Mouse (Mus musculus) frontal cortex, postnatal 25 days (tissue): ENCODE results near the gene Sh2b1.
"Not testable (repeated sequence)": the region's sequence is repeated elsewhere in the genome, so short reads cannot be mapped to it uniquely, and the experiment has no call there.

ENCODE experiments used
- DNase-seq, 2 experiments: peaks; one replicate each; pipeline ENCODE4 v3.0.0; 2022; ENCODE audit warnings: low spot score in 2 of 2

Gene Sh2b1

DNA sequence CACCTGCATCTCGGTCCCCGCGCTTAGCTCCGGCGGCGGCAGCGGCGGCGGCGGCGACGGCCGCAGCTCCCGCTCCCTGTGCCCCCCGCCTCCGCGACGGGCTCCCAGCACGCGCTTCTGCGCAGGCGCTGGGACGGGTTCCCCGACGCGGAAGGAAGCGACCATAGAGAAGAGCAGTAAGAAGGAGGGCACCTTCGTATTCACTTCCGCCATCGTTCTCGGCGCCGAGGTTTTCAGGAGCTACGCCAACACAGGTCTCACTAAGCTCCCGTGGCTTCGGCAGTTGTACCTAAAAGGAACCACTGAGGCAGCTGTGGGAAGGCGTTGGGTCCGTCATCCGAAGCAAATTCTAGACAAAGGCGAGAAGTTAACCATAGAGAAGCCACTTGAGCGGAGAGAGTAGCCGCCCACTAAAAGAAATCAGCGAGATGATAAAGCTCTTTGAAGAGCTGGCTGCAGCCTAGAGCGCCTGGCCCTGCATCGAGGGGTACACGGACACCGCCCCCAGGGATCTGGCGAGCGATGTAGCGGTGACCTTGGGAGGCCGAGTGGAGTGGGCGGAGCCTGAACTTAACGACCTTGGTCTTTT lies at the start of gene Sh2b1:
TSS of gene Sh2b1 (minus strand) at position 432 of the 589 bp plus-strand sequence.
- peak; percentile 77 to 81 for DNase-seq

DNA sequence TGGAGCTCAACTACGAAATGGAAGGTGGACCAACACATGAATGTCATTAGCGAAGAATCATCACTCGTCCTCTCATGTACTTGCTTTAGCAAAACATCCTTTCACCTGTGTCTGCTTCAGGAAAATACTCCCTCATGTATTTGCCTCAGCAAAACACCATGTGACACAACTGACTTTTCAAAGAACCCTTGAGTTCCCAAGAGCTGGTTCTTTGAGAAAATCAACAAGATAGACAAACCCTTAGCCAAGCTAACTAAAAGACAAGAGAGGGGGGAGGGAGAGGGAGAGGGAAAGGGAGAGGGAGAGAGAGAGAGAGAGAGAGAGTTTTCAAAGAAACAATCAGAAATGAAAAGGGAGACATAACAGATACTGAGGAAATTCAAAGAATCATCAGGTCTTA lies 48.1 kb upstream of the Sh2b1 start:
- DNase-seq: no peak

DNA sequence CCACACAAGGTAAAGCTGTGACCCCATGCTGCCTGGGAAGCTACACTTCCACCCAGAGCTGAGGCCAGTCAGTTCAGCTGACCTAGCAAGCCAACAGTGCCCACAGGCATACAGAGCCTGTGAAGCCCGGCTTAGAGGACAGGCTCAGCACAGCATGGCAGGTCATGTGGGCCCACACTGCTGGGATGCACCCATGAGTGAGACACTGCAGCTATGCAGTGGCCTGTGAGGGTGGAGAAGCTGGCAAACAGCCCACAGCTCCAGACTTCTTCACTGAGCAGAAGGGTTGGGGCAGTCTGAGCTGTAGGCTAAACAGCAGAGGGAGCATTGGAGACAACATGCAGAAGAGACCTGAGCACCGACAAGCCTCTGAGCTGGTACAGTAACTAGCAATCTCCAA lies 44.3 kb upstream of the Sh2b1 start:
- DNase-seq: no peak

DNA sequence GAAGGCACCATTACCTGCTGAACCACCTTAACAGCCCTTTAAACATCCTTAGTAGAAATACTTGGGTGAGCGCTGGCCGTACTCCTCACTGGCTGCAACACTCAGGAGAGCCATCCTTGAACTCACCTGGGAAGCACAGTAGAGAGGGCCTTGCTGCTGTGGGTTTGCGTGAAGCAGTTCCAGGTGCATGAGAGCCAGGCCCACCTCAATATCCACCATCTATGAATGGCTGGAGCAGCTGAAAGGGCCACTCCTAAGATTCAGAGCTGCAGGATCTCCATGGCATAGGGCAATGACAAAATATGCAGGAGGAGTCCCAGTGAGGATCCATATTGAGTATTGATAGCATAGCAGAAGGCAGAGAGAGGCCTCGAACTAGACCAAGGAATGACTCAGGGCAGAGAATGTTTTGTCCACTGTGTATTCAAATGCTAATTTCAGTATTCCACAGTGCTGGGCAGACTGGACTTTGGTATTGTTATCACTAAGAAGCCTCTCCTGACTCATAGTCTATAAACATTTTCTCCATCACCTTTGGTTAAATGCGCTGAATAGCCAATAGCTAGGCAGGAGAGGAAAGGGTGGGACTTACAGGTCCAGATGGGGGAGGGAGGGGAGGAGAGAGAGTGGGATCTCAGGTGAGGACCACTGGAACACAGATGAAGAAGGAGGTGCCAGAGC lies 43.2 kb upstream of the Sh2b1 start:
- DNase-seq: no peak

DNA sequence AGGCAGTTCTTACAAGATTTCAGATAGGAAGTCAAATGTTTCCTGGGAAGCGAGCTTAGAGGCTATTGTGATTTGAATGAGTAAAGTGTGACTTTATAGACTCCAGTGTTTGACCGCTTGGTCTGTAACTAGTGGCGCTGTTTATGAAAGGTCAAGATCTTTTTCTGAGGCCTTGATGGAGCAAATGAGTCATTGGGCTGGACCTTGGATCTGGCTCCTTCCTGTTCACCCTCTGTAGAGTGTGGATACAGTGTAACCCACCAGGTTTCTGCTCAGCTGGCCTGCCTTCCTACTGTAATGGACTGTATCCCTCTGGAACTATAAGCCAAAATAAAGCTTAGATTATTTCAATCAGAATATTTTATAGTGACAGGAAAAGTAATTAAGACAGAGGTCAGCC lies 36.1 kb upstream of the Sh2b1 start:
- DNase-seq: no peak

DNA sequence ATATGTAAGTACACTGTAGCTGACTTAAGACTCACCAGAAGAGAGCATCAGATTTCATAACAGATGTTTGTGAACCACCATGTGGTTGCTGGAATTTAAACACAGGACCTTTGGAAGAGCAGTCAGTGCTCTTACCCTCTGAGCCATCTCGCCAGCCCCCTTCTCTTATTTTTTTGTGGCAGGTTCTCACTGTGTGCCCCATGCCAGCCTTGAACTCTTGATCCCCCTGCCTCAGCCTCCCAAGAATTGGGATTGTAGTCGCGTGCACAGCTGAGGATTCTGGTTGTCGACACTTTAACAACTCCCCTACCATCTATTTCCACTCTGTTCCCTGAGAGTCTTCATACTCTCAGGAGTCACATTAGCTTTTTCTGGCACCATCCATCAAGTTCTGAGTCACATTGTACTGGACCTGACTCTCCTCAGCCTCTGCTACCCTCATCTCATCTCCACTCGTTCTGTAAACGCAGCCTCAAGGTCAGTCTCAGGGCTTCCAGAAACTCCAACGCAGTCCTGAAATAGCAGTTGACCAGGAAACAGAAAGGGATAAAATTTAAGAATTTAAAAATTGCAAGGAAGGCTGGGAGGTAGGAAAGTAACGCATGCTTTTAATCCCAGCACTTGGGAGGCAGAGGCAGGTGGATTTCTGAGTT lies 32.0 kb upstream of the Sh2b1 start:
- no peak for DNase-seq

DNA sequence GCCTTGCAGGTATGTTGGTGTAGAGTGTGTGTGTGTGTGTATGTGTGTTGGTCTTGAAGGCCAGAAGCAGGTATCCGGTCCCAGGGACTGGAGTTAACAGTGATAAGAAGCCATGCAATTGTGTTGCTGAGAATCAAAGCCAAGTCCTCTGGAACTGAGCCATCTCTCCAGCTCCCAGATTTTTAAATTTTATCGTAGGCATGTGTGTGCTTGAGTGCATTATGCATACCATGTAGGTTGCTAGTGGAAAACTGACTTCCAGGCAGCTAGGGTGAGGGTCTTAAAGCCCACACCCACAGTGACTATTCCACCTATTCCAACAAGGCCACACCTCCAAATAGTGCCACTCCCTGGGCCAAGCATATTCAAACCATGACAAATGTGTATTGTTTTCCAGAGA lies 29.7 kb upstream of the Sh2b1 start:
- DNase-seq: no peak

DNA sequence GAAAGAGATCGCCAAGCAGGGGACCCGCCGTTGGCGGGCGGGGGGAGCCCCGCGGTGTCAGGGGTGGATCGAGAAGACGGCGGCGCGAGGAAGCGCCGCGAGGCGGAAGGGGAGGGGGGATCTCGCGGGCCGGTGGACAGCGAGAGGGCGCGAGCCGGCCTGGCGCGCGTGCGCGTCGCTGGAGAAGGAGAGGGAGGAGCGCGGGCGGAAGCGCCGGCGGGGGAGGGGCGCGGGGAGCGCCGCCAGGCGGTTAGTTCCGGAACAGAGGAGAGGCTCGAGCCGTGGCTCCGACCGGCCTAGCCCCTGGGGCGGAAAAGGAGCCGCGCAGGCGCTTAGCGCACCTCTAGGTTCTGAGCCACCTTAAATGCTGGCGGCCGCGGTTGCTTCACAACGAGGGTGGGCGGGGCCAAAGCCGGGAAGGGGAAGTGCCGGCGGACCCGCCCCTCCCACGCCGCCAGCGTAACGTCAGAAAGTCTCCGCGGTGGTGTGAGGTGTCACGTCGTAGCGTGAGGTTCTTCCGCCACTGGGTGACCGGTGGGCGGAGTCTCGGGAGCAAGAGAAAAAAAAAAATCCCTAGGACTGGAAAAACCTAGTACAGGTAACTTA lies 28.2 kb upstream of the Sh2b1 start, which contains the start of gene Atxn2l:
TSS of gene Atxn2l (minus strand) at position 165 of the 606 bp plus-strand sequence.
- peak; percentile 95 to 99 for DNase-seq

DNA sequence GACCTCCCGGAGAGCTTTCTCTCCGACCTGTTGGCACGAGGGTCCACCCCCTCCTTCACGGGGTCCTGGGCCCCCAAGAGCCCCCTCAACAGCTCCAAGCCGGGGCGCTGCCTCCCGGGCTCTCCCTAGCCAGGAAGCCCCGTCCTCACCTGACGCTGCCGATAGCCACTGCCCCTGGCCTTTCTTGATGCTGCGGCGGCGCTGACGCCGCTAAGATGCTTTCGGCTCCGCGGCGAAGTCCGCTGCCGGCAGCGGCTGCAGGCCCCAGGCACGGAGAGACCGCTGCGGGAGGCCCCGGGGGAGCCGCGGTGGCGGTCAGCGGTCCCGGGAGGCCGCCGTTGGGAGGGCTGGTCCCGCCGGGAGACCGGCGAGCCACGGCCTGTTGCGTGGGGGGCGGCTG lies 27.5 kb upstream of the Sh2b1 start:
- DNase-seq: no peak

DNA sequence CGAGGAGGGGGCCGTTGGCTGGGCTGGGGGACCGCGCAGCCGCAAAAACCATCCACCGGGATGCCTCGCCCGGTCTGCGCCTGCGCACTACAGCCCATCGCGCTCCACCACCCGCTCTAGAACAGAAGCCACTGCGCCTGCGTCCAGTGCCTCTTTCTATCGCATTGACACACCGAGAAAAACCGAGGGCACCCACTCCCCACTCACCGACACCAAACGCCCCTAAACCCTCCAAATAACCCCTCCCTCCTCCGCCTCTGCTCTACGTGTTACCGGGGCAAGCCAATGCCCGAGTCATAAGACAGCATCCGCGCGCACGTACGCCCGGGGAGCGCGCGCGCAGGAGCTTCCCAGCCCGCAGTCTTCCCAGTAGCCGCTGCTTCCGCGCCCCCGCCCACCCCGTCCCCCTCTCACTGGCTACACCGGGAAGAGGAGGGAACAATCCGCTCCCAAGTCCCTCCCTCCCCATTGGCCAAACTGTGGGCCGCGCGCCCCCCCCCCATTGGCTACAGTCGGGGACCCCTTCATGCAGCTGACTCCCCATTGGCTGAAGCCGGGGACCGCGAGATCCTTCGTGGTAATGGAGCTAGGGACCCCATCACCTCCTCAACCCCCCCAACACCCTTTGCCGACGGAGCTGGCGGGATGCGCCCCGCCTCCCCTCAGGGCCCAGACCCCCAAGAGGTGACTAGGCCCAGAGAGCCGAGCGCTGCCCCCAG lies 27.0 kb upstream of the Sh2b1 start:
- peak; percentile 91 for DNase-seq

DNA sequence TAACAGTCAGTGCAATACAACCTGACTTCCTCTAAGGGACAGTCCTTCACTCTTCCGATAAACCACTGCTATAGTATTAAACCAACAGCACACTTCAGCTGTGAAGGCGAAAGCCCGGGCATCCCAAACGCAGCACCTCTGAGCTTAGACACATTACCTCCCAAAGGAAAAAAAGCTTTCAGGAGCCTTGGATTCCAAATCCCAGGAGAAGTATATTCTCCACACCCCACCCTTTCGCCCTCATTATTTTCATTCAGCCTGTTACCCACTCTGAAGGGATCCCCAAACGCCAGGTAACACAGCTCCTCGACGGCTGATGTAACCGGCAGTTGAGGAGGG lies 26.4 kb upstream of the Sh2b1 start:
- no peak for DNase-seq

DNA sequence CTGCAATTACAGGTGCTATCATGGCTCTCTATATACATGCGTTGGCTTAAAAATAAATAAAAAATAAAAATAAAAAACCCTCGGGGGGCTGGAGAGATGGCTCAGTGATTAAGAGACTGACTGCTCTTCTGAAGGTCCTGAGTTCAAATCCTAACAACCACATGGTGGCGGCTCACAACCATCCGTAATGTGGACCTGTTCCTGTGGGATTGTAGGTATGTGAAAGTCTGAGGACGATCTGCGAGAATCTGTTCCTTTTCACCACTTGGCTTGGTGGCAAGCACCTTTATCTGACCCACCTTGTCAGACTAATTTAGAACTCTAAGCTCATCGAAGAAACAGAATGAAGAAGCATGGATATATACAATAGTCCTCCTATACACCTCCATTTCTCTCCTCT lies 24.2 kb upstream of the Sh2b1 start:
- no peak for DNase-seq

DNA sequence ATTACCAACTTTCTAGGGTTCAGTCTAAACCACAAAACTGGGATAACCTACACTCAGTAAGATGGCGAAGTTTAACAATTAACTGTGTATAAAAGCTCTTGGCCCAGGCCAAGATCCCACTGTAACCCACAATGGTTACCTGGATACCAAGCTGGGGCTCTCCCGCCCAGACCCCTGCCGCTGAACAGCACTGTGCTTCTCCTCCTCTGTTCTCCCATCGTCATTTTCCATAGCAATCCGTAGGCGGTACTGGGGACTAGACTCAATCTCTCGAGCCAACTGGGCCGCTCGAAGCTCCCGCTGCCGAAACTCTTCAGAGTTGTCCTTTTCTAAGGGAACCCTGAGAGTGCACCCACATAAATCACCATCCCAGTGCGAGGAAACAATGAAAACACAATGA lies 22.7 kb upstream of the Sh2b1 start:
- DNase-seq: no peak

DNA sequence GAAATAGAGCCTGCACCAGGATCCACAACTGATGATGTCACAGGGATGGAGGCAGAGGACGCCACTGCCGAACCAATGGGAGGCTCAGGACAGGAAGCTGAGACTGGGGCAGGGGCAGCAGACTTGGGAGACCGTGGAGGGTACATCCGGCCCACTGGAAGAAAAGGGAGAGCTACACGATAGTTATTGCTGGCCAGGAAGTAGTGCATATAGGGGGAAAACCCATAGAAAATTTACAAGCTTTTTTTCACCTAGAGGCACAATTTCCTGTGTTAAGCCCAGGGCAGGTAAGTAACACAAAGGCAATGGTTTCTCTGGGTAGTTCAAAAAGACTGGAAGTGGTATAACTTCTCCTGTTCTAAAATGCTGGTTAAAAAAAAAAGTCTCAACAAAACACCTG lies 21.3 kb upstream of the Sh2b1 start:
- DNase-seq: no peak

DNA sequence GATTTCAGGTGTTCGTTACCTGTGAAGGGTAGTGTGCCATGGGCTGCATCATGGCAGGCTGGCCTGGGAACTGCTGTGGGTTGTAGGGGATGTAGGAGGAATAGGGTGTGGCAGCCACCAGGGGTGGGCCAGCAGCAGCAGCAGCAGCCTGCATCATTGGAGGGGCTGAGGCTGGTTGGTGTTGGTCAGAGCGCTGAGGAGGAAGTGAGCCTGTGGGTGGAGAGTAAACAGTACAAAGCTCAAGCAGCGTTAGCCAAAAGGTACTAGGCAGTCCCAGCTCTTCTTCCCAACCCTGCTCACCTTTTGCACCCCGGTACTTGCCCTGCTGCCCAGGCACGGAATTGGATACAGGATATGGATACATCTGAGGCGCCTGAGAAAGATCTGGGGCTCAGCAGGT lies 18.9 kb upstream of the Sh2b1 start:
- no peak for DNase-seq

DNA sequence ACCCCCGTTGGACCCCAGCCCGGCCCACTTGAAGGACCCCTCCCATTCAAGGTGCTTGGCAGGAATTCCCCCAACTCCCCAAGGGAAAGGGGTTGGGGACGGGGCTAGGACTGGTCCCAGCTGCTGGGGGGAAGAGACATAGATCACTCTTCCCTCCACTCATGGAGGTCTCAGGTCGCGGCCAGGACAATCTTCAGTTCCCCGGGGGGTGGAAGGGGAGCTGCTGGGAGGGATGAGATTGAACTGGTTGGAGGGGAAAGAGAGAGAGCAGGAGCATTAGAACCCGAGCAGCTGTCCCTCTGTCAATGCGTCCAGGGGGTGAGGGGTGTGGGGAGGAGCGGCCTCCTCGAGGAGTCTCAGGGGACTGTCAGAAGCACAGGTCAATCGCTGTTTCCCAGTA lies 16.7 kb upstream of the Sh2b1 start:
- DNase-seq: no peak

DNA sequence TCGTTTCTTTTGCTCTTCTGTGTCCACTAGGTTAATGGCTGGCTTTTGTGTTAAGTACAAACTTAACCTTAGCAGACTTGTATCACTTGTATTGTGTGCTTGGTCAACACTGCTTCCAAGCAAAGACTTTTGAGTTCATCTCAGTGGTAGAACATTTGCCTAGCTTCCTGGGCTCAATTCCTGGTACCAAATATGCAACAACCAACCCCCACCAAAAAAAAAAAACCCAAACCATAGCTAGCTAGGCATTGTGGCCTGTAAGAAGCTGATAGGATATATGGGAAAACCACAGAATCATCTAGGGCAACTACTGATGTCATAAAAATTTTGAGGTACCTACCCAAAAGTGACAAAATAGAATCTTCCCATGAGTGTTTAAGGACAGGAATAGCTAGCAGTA lies 15.8 kb upstream of the Sh2b1 start:
- DNase-seq: no peak

DNA sequence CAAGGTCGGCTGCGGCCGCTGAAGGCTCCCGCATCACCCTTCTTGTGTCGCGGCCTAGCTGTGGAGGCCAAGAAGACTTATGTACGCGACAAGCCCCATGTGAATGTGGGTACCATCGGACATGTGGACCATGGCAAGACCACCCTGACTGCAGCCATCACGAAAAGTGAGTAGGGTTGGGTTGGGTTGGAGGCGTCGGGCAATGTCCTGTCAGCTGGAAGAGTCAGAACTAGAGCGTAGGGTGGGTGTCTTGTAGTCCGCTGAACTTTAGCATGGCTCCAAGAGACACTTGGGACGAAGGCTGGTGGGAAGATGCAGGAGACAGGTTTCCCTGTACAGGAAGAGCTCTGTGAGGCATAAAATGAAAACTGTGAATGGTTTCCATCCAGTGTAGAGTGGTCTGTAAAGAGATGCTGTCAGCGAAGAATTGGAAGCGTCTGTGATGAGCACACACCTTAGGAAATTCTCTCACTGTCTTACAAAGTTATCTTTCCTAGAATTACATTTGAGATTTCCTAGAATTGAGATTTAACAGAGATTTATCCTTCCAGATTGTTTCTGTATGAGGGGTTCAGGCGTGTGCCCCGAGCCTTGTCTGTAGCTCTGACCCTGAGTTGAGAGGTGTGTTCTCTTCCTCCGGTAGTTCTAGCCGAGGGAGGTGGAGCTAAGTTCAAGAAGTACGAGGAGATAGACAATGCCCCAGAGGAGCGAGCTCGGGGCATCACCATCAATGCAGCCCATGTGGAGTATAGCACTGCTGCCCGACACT lies 12.6 kb upstream of the Sh2b1 start:
- not testable (repeated sequence) for DNase-seq

DNA sequence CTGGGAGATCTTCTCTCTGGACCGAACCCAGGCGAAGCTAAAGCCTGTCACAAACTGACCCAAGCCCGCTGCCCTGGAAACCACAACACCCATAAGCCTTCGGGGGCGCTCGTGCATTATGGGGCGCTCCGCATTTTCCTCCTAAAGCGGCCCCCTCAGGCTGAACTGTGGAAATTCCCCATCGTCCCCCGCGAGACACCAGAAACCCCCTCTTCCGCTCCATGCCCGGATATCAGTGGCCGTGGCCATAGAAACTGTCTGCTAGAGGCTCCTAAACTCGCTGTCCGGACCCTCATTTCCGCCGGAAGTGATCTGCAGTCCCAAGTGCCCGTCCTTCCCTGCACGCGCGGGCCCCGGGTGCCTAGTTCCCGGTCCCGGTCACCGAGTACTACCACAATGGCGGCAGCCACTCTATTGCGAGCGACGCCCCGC lies 11.8 kb upstream of the Sh2b1 start, which contains the start of gene Tufm:
TSS of gene Tufm (plus strand) at position 310 of the 432 bp plus-strand sequence.
- peak; percentile 90 to 94 for DNase-seq

DNA sequence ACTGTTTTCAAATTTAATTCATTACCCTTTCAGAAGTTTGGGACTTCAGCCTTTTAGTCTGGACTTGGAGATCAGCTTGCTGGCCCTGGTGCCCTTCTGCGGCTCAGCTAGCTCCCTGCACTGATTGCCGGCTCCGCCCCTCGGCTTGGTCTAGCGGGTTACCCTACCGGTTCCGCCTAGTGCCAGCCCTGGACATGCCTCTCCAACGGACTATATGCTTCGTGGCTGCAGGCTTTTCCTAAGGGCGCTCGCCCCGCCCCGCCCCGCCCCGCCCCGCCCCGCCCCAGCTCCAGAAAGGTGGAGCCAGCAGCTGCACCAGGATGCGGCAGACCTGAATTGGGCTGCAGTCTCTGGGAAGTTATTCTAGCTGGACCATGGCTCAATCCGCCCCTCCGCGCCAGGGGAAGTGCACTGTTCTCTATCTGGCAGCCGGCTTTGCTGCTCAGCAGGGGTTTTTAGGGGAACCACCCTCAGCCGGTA lies 7.2 kb upstream of the Sh2b1 start:
- peak; percentile 20 to 22 for DNase-seq

DNA sequence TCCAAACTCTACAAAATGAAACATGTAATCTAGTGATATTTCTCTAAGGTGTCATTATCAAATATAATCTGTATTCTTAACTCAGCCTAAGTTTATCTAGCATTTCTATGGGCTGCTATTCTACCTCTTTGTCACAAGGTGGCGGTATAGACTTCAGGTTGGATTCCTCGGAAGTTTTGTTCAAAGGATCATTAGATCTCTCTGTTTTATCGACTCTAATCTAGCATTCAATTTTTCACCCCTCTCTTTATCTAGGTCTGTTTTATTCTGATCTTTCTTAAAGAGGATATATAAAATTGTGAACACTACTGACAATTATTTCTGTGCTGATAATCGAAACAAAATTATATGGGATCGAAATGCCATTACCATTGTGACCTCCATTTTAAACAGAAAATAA lies 6.5 kb upstream of the Sh2b1 start:
- no peak for DNase-seq
